Mouse (Mus musculus) limb, embryonic 12.5 days (tissue): ENCODE results near the gene Zbtb12. TPM values are rescaled to one million over a fixed set of nuclear protein-coding genes. Genes with fewer than 3 reads are reported as not detected.
"Not testable (repeated sequence)": the region's sequence is repeated elsewhere in the genome, so short reads cannot be mapped to it uniquely, and the experiment has no call there.

Source experiments
- ATAC-seq: fragments of 200-750 bp; cut with Nextera tagmentation; 2 replicates; pipeline ENCODE4 v1.8.0; 2017; ENCODE audit warnings: low read depth, moderate TSS enrichment; ENCODE audit not compliant: insufficient number of reproducible peaks, insufficient read depth, low FRiP score, low TSS enrichment
- H3K27ac ChIP-seq: fragments of 300-500 bp; sonication (generic); 2 replicates; pipeline ENCODE4 v1.5.1; 2016; ENCODE audit warnings: mild to moderate bottlenecking, moderate library complexity
- H3K27me3 ChIP-seq: fragments of 300-500 bp; sonication (generic); 2 replicates; pipeline ENCODE4 v1.6.1; 2016; ENCODE audit warnings: mild to moderate bottlenecking, moderate library complexity
- H3K36me3 ChIP-seq: fragments of 300-500 bp; sonication (generic); 2 replicates; pipeline ENCODE4 v1.6.1; 2016; ENCODE audit warnings: mild to moderate bottlenecking, moderate library complexity
- H3K4me1 ChIP-seq: fragments of 300-500 bp; sonication (generic); replicated peaks from 2 replicates; pipeline ENCODE4 v1.6.1; 2016
- H3K4me2 ChIP-seq: fragments of 300-500 bp; sonication (generic); 2 replicates; pipeline ENCODE4 v1.6.1; 2016; ENCODE audit warnings: mild to moderate bottlenecking, moderate library complexity
- H3K4me3 ChIP-seq: fragments of 300-500 bp; sonication (generic); replicated peaks from 2 replicates; pipeline ENCODE4 v1.5.1; 2016; ENCODE audit warnings: mild to moderate bottlenecking
- H3K9ac ChIP-seq: fragments of 300-500 bp; sonication (generic); replicated peaks from 2 replicates; pipeline ENCODE4 v1.6.1; 2016; ENCODE audit warnings: mild to moderate bottlenecking, moderate library complexity
- H3K9me3 ChIP-seq: fragments of 300-500 bp; sonication (generic); 2 replicates; pipeline ENCODE4 v1.6.1; 2016; ENCODE audit warnings: mild to moderate bottlenecking, moderate library complexity
- WGBS: fragments of 180-500 bp; shearing (Covaris S2); methylation state at CpG from one replicate; pipeline ENCODE4 v1.1.7; 2016; 5-methylcytosine and 5-hydroxymethylcytosine counted together
- polyA plus RNA-seq: library from polyadenylated mRNA; unstranded; fragments of >200 nt; fragmentation: Nextera tagmentation; extraction: Ambion mirVana; gene quantifications from 2 replicates; pipeline ENCODE4 v1.2.1, GENCODE M21; 2016

The Zbtb12 gene
- 9.3 and 10.8 TPM in 2 replicates for polyA plus RNA-seq

DNA sequence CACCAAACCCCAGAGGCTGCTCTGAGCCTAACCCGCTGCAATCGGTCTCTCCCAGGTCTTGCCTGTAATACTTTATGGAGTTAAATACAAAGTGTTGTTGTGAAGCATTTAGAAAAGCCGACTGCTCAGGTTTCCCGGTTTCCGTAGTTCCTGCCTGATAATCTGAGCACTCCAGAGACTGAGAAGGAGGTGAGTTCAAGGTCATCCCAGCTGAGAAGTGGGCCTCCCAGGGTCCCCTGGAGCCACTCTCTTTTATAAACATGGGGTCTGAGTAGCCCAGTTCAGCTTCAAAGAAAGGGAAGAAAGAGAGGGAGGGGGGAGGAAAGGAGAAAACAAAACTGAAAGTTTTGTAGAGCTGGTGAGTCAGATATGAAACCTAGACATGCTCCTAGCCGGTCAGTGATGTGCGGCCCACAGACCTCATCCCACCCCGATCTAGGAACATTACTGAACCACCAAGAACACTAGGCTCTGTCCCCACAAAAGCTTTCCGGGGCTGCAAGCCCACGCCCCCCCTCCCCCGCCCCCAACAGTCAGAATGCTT, at the start of gene Zbtb12:
Zbtb12 (plus strand) TSS at position 148 of the 544 bp plus-strand sequence.
- Histone ChIP-seq H3K9ac (no peak within 1 kb of the TSS), H3K27ac (no peak within 1 kb of the TSS), H3K4me1 (peaks cover 8% of the 10 kb centered on the region; the same call in 1 of the 2 replicates), H3K4me3 (no peak within 1 kb of the TSS), H3K4me2 (0 out of 2 replicates have a peak within 1 kb of the TSS, but pooled peaks have one; percentile 3), H3K36me3 (no peaks in the 10 kb centered on the region), H3K9me3 (no peaks in the 10 kb centered on the region), H3K27me3 (peaks cover 20% of the 10 kb centered on the region)
- 57% methylated on average over 11 of the region's 11 CpGs for WGBS
- no peak for ATAC-seq

GRCm38 (mm10) chr17:34830776-34831175, 48.5 kb upstream of the Zbtb12 start:
- H3K4me2 ChIP-seq, H3K9me3 ChIP-seq, H3K27ac ChIP-seq, H3K4me1 ChIP-seq, ATAC-seq, H3K4me3 ChIP-seq, H3K27me3 ChIP-seq, H3K9ac ChIP-seq: not testable (repeated sequence)
- WGBS: 83% methylated on average over 1 of the region's 1 CpGs
- peaks cover 78% of the 10 kb centered on the region for H3K36me3 ChIP-seq

DNA sequence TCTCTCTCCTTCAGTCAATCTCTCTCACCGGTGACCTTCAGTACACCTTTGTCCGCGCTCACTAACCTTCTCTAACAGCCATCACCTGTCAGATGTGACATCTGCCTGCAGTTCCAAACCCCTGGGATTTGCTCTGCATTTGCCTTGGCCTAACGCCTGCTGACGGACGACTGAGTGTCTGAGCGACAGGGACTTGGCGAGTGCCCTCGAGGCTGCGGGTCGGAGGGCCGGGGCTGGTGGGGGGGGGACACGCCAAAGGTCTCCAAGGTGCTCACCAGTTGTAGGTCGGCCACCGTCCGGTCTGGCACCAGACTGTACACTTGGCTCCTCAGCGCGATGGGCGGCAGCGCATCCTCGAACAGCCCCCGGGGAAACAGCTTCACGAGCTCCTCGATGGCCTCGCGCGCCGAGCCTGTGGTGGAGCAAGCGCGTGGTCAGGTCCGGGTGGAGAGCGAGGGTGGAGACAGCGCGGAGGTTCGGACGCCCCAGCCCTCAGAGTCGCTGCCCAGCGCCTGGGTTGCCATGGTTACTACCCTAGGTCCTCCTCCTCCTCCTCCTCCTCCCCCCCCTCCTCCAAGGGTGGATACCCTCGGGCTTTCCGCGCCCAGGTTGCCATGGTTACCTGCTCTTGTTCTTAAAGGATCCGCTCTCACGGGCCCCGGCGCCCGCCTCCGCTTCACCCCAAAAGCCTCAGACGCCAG, 43.0 kb upstream of the Zbtb12 start:
- peak overlapping the region; percentile 64; the same call in 1 of the 2 replicates for H3K27ac ChIP-seq
- WGBS: 4% methylated on average over 48 of the region's 48 CpGs
- H3K4me2 ChIP-seq: peak overlapping the region; percentile 99
- ATAC-seq: peak; percentile 67
- H3K27me3 ChIP-seq: no peaks in the 10 kb centered on the region
- peaks cover 60% of the 10 kb centered on the region for H3K36me3 ChIP-seq
- H3K9me3 ChIP-seq: no peaks in the 10 kb centered on the region
- peak overlapping the region; percentile 79 for H3K4me3 ChIP-seq
- peaks cover 28% of the 10 kb centered on the region for H3K4me1 ChIP-seq
- H3K9ac ChIP-seq: peak overlapping the region; percentile 79

GRCm38 (mm10) chr17:34836856-34837221, 42.4 kb upstream of the Zbtb12 start, which contains the start of the genes Stk19 and Dxo:
Gene Stk19, minus strand, starts transcription at chr17:34836945.
Gene Dxo, plus strand, starts transcription at chr17:34837019.
- no peaks in the 10 kb centered on the region for H3K27me3 ChIP-seq
- H3K9me3 ChIP-seq: no peaks in the 10 kb centered on the region
- peak; percentile 86 for ATAC-seq
- H3K27ac ChIP-seq: peak within 1 kb of the TSS; percentile 64; the same call in 1 of the 2 replicates
- peak within 1 kb of the TSS; percentile 99 for H3K4me2 ChIP-seq
- WGBS: under 1% methylated on average over 40 of the region's 40 CpGs
- H3K4me1 ChIP-seq: peaks cover 28% of the 10 kb centered on the region
- H3K36me3 ChIP-seq: peaks cover 61% of the 10 kb centered on the region
- peak within 1 kb of the TSS; percentile 79 for H3K9ac ChIP-seq
- peak within 1 kb of the TSS; percentile 79 for H3K4me3 ChIP-seq

GRCm38 (mm10) chr17:34837464-34838324, 41.6 kb upstream of the Zbtb12 start:
- H3K27ac ChIP-seq: peak overlapping the region; percentile 64; the same call in 1 of the 2 replicates
- peak overlapping the region; percentile 99 for H3K4me2 ChIP-seq
- H3K4me3 ChIP-seq: peak overlapping the region; percentile 79
- peaks cover 61% of the 10 kb centered on the region for H3K36me3 ChIP-seq
- H3K9ac ChIP-seq: peak overlapping the region; percentile 79
- no peaks in the 10 kb centered on the region for H3K9me3 ChIP-seq
- WGBS: 35% methylated on average over 43 of the region's 43 CpGs
- H3K4me1 ChIP-seq: peaks cover 28% of the 10 kb centered on the region
- H3K27me3 ChIP-seq: no peaks in the 10 kb centered on the region
- ATAC-seq: 0 out of 2 replicates have a peak, but pooled peaks have one; percentile 15

- peak overlapping the region; percentile 99 for H3K4me2 ChIP-seq
- WGBS: 92% methylated on average over 7 of the region's 7 CpGs
- no peak for ATAC-seq
- peaks cover 28% of the 10 kb centered on the region for H3K4me1 ChIP-seq
- H3K36me3 ChIP-seq: peaks cover 62% of the 10 kb centered on the region
- no peak overlapping the region for H3K27ac ChIP-seq
- H3K9ac ChIP-seq: no peak overlapping the region
- H3K4me3 ChIP-seq: peak overlapping the region; percentile 79; the same call in 1 of the 2 replicates
- no peaks in the 10 kb centered on the region for H3K9me3 ChIP-seq
- no peaks in the 10 kb centered on the region for H3K27me3 ChIP-seq
These were observed 40.5 kb upstream of the Zbtb12 start for GRCm38 (mm10) chr17:34838785-34839184.

GRCm38 (mm10) chr17:34840736-34841307, 38.5 kb upstream of the Zbtb12 start:
- no peak overlapping the region for H3K27ac ChIP-seq
- 85% methylated on average over 6 of the region's 6 CpGs for WGBS
- no peak overlapping the region for H3K4me2 ChIP-seq
- peaks cover 23% of the 10 kb centered on the region for H3K4me1 ChIP-seq
- H3K36me3 ChIP-seq: peaks cover 79% of the 10 kb centered on the region
- no peak overlapping the region for H3K9ac ChIP-seq
- H3K27me3 ChIP-seq: no peaks in the 10 kb centered on the region
- no peak for ATAC-seq
- no peaks in the 10 kb centered on the region for H3K9me3 ChIP-seq
- H3K4me3 ChIP-seq: no peak overlapping the region

DNA sequence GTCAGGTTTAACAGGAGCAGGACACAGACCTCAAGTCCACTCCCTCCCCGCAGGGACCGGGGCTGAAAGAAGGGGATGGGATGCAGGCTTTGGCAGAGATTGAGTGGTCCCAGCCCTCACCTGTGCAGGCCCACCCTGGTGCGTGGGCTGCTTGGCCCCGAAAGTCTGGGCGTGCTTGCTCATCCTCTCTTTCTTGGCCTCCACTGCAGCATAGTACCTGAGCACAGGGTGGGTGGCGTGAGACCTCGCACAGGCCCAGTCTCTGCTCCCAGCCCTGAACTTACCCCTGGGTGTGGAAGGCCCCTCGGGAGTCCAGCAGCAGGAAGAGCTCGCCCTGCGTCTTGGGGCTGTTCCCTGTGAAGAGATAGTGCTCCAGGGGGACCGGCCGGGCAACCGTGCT, 34.4 kb upstream of the Zbtb12 start:
- ATAC-seq: no peak
- no peak overlapping the region for H3K9ac ChIP-seq
- H3K9me3 ChIP-seq: no peaks in the 10 kb centered on the region
- H3K27me3 ChIP-seq: no peaks in the 10 kb centered on the region
- WGBS: 90% methylated on average over 13 of the region's 13 CpGs
- no peak overlapping the region for H3K27ac ChIP-seq
- H3K36me3 ChIP-seq: peaks cover 84% of the 10 kb centered on the region
- no peak overlapping the region for H3K4me2 ChIP-seq
- no peak overlapping the region for H3K4me3 ChIP-seq
- H3K4me1 ChIP-seq: peaks cover 6% of the 10 kb centered on the region; the same call in 1 of the 2 replicates

- no peak overlapping the region for H3K9ac ChIP-seq
- WGBS: 85% methylated on average over 6 of the region's 6 CpGs
- no peak for ATAC-seq
These were observed 32.1 kb upstream of the Zbtb12 start for GRCm38 (mm10) chr17:34847192-34847591.

GRCm38 (mm10) chr17:34847615-34848014, 31.7 kb upstream of the Zbtb12 start:
- H3K36me3 ChIP-seq: peaks cover 69% of the 10 kb centered on the region
- H3K9me3 ChIP-seq: no peaks in the 10 kb centered on the region
- no peak overlapping the region for H3K9ac ChIP-seq
- H3K27ac ChIP-seq: no peak overlapping the region
- peaks cover 17% of the 10 kb centered on the region for H3K4me1 ChIP-seq
- no peak for ATAC-seq
- no peak overlapping the region for H3K4me3 ChIP-seq
- WGBS: 93% methylated on average over 7 of the region's 7 CpGs
- H3K4me2 ChIP-seq: no peak overlapping the region
- H3K27me3 ChIP-seq: no peaks in the 10 kb centered on the region

More at GRCm38 (mm10) chr17:34847192-34847591, 32.1 kb upstream of the Zbtb12 start:
- Histone ChIP-seq H3K9me3 (no peaks in the 10 kb centered on the region), H3K27ac (no peak overlapping the region), H3K4me3 (no peak overlapping the region), H3K4me1 (peaks cover 17% of the 10 kb centered on the region), H3K36me3 (peaks cover 69% of the 10 kb centered on the region), H3K4me2 (no peak overlapping the region), H3K27me3 (no peaks in the 10 kb centered on the region)
